Mouse (Mus musculus) frontal cortex, postnatal 10 days (tissue): ENCODE data around the gene Prune2.

Experiments
- DNase-seq, 2 experiments: peaks; one replicate each; pipeline ENCODE4 v3.0.0; 2022; ENCODE audit warnings: low spot score in 2 of 2, mixed read lengths in 1 of 2

Gene Prune2

DNA sequence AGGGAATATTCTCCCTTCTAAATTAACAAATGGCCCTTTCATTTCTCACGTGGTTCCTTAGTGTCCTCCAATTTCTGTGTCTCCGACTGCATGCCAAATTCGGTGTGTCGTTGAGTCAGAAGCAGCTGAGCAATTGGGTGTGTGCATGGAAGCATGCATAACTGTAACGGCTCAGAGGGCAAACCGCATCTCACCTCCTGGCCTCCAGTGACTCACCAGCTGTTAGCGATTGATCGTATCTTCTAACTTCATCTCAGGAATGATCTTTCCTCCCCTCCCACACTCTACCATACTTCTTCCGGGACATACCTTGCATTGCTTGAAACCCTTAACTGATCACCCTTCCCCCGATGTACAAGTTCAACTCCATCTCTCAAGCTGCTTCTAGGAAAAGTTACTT lies 300.9 kb downstream of the Prune2 start:
- no peak for DNase-seq

DNA sequence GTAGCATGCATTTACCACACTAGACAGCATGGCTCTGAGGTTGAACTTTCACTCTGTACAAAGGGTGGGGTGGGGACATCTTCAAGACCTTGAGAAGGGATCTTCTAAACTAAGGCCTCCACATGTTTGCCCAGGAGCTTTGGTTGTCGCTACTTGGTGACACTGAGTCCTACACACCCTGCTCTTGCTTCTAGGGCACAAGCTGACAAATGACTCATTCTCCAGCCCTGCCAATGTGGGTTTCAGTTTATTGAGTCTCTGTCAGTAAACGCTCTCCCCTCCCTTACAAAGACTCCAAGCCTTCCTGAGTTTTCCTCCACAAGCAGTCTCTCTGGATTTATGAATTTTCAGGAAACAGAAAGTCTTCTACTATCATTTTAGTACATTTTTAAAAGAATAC lies 307.3 kb downstream of the Prune2 start:
- DNase-seq, result no peak

DNA sequence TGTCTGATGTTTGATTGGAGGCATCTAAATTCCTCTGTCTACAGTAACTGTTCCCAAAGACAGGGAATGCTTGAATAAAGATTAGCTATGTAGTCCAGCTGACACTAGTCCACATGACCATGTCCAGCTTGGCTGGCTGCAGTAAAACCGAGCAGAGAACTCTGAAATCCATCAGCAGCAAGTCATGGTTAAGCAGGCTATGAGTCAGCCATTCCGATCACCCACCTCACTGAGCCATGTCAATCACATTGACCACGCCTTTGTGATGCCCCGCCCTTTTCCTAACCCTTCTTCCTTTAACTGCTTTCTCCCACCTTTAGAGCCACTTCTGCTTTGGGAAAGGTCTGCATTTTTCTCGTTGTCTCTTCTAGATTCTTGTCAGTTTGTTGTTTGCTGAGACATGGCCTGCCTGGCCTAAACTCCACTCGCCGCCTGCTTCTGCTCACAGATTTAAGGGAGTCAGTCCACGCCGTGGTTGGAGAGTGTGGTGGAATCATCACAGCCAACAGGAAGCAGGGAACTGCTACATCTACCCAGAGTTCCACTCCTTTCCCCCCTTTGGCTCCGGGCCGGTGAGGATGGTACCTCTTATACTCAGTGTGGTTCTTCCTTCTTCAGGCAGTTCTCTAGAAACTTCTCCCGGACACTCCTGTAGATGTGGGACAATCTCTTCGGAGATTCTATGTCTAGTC lies 307.9 kb downstream of the Prune2 start:
- DNase-seq, result no peak

DNA sequence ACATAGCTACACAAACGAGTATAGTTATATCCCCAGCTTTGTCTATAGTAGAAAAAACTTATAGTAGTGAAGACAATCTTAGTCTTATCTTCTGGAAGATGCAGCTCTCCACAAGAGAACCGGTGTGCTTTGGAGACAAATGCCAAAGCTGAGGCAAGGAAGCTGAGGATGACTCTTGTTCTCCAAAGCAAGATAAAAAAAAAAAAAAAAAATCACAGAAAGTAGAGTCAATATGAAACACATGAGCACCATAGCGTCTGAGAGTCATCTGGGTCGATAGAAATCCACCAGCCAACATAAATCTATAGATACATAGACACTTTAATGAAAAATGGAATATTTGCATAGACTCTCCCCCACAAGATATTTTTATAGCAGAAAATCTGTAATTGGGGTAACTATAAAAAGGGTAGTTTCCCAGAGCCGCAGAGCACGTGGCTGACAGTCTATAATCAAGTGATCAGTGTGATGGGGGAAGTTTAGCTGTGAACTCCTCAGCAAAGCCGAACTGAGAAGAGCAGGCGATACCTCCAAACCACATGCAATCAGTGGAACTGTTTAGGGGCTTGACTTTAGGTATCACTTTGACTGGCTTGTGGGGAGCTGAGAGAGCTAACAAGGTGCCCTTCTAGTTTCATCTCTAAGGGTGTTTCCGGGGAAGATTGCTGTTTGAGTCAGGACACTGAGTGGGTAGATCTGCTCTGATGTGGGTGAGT lies 308.7 kb downstream of the Prune2 start:
- no peak for DNase-seq

DNA sequence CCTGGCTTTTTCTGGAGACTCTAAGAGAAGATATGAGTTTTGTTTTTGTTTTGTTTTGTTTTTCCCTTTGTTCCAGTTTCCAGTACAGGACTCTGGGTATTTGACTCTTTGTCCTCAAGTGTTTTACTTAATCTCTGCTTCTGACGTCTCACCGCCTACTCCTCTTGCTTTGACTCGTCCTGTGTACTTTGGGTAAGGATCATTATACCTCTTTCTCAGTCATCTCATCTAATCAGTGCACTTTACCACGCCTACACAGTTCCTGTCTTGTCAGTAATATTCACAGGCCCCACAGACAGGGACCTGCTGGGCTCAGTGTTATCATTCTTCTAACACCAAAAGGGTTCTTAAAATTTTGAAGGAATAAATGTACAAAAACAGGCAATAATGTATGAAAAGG lies 312.8 kb downstream of the Prune2 start:
- DNase-seq, result no peak

DNA sequence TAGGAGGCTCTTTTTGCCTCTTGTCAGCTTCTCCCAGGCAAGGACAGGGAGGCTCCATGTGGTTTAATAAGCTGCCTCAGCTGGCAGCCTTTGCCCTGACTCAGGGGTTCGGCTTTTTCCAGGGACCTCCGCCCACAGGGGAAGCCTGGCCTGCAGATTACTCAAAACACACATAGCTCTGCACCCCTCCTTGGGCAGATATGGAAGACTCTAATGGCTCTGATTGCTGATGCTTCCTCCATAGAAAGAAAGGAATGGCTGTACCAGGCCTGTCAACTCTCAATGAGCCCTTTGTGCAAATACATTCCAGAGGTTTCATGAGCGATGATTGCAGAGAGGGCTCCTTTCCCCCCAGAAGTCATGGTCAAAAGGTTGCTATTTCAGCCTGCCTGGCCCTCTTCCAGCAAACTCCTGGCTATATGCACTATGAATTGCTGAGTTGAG lies 315.3 kb downstream of the Prune2 start:
- DNase-seq, result no peak

DNA sequence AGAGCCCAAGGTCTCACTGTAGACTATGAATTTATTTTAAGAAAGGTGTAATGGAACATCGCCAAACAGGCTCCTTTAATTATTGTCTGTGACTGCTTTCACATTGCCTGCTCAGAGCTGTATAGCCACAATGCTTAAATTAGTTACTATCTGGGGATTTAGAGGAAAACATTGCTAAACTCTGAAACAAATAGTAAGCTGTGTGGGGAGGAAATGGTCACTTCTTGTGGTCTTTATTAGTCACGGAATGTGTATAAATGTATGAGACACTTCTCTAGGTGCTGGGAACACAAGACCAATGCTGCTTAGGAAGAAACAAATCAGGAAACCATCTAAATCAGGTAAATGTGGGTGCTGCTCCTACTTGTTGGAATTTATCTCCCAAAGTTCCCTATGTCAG lies 317.1 kb downstream of the Prune2 start:
- no peak for DNase-seq
